ENCODE assay signal across 16 mouse cellular contexts in the genomic region with DNA sequence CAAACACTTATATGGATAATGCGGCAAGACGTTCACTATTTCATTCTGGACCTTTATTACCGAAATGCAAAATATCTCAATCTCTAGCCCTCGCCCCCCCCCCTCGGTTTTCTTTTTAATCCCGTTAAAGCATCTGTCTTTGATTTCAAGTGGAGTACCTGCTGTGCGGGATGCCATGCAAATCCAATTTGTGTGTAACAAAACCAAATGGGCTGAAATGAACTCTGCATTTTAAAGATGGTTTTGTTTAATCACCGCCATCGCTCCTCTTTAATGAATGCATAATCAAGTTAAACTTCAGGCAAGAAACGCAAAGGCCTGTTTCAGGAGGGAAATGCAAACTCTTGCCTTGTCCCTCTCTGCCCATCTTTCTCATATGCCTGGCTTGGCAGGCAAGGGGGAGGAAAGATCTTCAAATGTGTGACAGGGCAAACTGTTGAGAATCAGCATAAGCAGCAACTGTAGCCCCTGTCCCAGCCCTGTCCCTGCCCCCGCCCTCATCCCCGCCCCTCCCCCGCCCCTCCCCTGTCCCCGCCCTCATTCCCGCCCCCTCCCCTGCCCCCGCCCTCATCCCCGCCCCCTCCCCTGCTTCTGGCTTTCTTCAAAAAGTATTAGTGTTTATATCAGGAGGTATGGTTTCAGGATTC.
DNase-seq lines count a peak whose midpoint lies in the region; ATAC-seq lines count a peak whose summit lies in the region.
"Had no signal": no experiment of that assay in that cellular context is flagged by ENCODE, and none has a peak within 500 bp of the region (broad histone marks: within the 10 kb centered on the region; RNA-seq: fewer than 3 reads in every experiment).

No protein-coding gene starts in this region.

- no peak for ATAC-seq in embryonic facial prominence, embryonic 14.5 days (ENCODE audit: low read depth)
- ATAC-seq in hindbrain, embryonic 13.5 days (ENCODE audit: low FRiP score), result peak; percentile 81; the same call in 1 of the 2 replicates
- ATAC-seq in midbrain, embryonic 14.5 days (ENCODE audit: low FRiP score, low TSS enrichment), result peak; percentile 79
- ATAC-seq: Patski had no signal

- H3K4me2 ChIP-seq in embryonic facial prominence, embryonic 14.5 days (ENCODE audit: low read depth, low read length), result peak overlapping the region; percentile 11; the same call in 1 of the 2 replicates
- peak overlapping the region; percentile 22 for H3K4me2 ChIP-seq in hindbrain, embryonic 13.5 days
- H3K4me2 ChIP-seq in midbrain, embryonic 14.5 days (ENCODE audit: low read length), result peak overlapping the region; percentile 33
- H3K4me2 ChIP-seq: kidney, embryonic 15.5 days had no signal

- H3K4me3 ChIP-seq in embryonic facial prominence, embryonic 14.5 days (ENCODE audit: low read depth, low read length), result no peak overlapping the region
- H3K4me3 ChIP-seq in hindbrain, embryonic 13.5 days, result no peak overlapping the region
- no peak overlapping the region for H3K4me3 ChIP-seq in midbrain, embryonic 14.5 days (replicated peaks; ENCODE audit: low read depth, low read length)
- H3K4me3 ChIP-seq: heart, adult 2 months; kidney, embryonic 15.5 days had no signal

- DNase-seq in MN1 (ENCODE audit: low spot score), result peak; percentile 24
- DNase-seq in embryonic facial prominence, embryonic 14.5 days (ENCODE audit: low spot score), result peak; percentile 17
- DNase-seq in midbrain, embryonic 14.5 days, result peak; percentile 76
- DNase-seq in lung, postnatal 4 days, result no peak
- DNase-seq in urinary bladder, postnatal 4 days (ENCODE audit: low spot score in 2 of 2), result no peak
- no peak for DNase-seq in adrenal gland, postnatal 36 days
- no peak for DNase-seq in left cerebral cortex, postnatal 10 days (ENCODE audit: extremely low spot score in 1 of 2, low spot score in 2 of 2)
- DNase-seq: cerebellum, postnatal 25 days; heart, adult 2 months; heart, postnatal 36 days; layer of hippocampus, postnatal 36 days; thymus, adult 2 months had no signal

- 27% methylated on average over 12 of the region's 17 CpGs for WGBS in embryonic facial prominence, embryonic 14.5 days
- WGBS in hindbrain, embryonic 13.5 days, result 26% methylated on average over 17 of the region's 17 CpGs
- WGBS in midbrain, embryonic 14.5 days, result 9% methylated on average over 17 of the region's 17 CpGs

- H3K27me3 ChIP-seq in embryonic facial prominence, embryonic 14.5 days (replicated peaks; ENCODE audit: control insufficient read depth, insufficient read depth, low read length), result no peaks in the 10 kb centered on the region
- H3K27me3 ChIP-seq in hindbrain, embryonic 13.5 days, result no peaks in the 10 kb centered on the region
- no peaks in the 10 kb centered on the region for H3K27me3 ChIP-seq in midbrain, embryonic 14.5 days (ENCODE audit: control insufficient read depth, insufficient read depth, low read length)
- H3K27me3 ChIP-seq: kidney, embryonic 15.5 days had no signal

- no peak overlapping the region for H3K9ac ChIP-seq in embryonic facial prominence, embryonic 14.5 days (ENCODE audit: low read depth, low read length)
- no peak overlapping the region for H3K9ac ChIP-seq in hindbrain, embryonic 13.5 days
- H3K9ac ChIP-seq in midbrain, embryonic 14.5 days (replicated peaks; ENCODE audit: low read length), result no peak overlapping the region
- H3K9ac ChIP-seq: kidney, embryonic 15.5 days; liver, embryonic 14.5 days had no signal

- H3K36me3 ChIP-seq in embryonic facial prominence, embryonic 14.5 days (ENCODE audit: control insufficient read depth, insufficient read depth, low read length), result no peaks in the 10 kb centered on the region
- no peaks in the 10 kb centered on the region for H3K36me3 ChIP-seq in hindbrain, embryonic 13.5 days
- no peaks in the 10 kb centered on the region for H3K36me3 ChIP-seq in midbrain, embryonic 14.5 days (ENCODE audit: control insufficient read depth, insufficient read depth, low read length)
- H3K36me3 ChIP-seq: kidney, embryonic 15.5 days had no signal

- H3K27ac ChIP-seq in embryonic facial prominence, embryonic 14.5 days (replicated peaks; ENCODE audit: low read depth, low read length), result no peak overlapping the region
- no peak overlapping the region for H3K27ac ChIP-seq in hindbrain, embryonic 13.5 days
- no peak overlapping the region for H3K27ac ChIP-seq in midbrain, embryonic 14.5 days (replicated peaks; ENCODE audit: low read depth, low read length)
- H3K27ac ChIP-seq: heart, adult 2 months; kidney, embryonic 15.5 days; liver, embryonic 14.5 days had no signal

- no peaks in the 10 kb centered on the region for H3K4me1 ChIP-seq in embryonic facial prominence, embryonic 14.5 days (ENCODE audit: control insufficient read depth, insufficient read depth, low read length)
- peaks cover 3% of the 10 kb centered on the region; the same call in 1 of the 2 replicates for H3K4me1 ChIP-seq in hindbrain, embryonic 13.5 days (replicated peaks)
- H3K4me1 ChIP-seq in midbrain, embryonic 14.5 days (ENCODE audit: control insufficient read depth, insufficient read depth, low read length), result no peaks in the 10 kb centered on the region
- H3K4me1 ChIP-seq: kidney, embryonic 15.5 days had no signal

- intact Hi-C loops in left cerebral cortex, postnatal 10 days (cut with DNase I), result no loop called here

- no peaks in the 10 kb centered on the region for H3K9me3 ChIP-seq in embryonic facial prominence, embryonic 14.5 days (ENCODE audit: control insufficient read depth, low read length)
- no peaks in the 10 kb centered on the region for H3K9me3 ChIP-seq in hindbrain, embryonic 13.5 days
- no peaks in the 10 kb centered on the region for H3K9me3 ChIP-seq in midbrain, embryonic 14.5 days (ENCODE audit: control insufficient read depth, low read length)
- H3K9me3 ChIP-seq: kidney, embryonic 15.5 days had no signal

Comparison
In these comparisons a context has a peak if more than half of its experiments do, and no peak if none do; other contexts are left out.
1. DNase-seq: peak in MN1 (single experiment), embryonic facial prominence, embryonic 14.5 days (single experiment) and midbrain, embryonic 14.5 days (single experiment); none in lung, postnatal 4 days (0 of 2), urinary bladder, postnatal 4 days (0 of 2), adrenal gland, postnatal 36 days (0 of 2) and left cerebral cortex, postnatal 10 days (0 of 2).
2. Peak in every context shown above with its lines, with median percentiles within 50 percentile points of each other: H3K4me2 ChIP-seq.